Mouse (Mus musculus): ENCODE results near the gene Lrrc32.

DNA sequence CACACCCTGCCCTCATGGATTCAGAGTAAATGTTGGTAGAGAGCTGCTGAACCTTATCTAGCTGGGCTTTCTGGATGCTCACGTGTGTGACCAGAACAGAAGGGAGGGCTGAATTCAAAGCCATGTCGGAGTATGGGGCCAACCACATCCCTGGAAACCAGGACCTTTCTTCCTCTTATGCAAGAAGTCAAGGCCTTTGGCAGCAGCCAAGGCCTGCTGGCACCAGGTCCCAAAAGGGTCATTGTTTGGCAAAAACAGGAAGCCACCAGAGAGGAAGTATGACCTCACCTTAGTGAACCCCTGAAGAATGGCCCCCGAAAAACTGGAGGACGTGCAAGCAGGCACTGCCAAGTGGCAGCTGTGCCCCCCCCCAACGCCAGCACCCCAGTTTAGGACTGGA, 33.5 kb downstream of the Lrrc32 start:
- TF ChIP-seq CTCF (IDR thresholded peaks at IDR 0.05; ENCODE audit: control insufficient read depth, insufficient read depth, low read length) (no peak), POLR2A (IDR thresholded peaks at IDR 0.05; ENCODE audit: borderline replicate concordance, control insufficient read depth, low read depth, low read length) (no peak)

Measured in bone marrow, adult 2 months (tissue).